18 mouse cellular contexts compared by ENCODE assay signal in the genomic region with DNA sequence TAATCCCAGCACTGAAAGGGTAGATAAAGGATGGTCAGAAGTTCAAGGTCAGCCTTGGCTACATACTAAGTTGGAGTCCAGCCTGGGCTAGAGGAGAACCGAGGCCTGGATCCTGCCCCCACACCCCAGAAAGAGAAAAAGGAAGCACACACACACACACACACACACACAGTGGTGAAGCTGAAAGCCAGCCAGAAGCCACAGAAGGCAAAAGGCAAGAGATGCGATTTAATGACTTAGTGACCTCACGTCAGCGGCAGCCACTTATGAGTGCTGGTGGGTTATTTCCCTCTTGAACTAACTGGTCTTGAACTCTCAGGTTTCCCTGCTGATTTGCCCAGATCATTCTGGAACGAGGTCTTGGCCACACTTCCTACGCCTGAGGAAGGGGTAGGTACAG.
"Had no signal": no experiment of that assay in that cellular context is flagged by ENCODE, and none has a peak within 500 bp of the region (broad histone marks: within the 10 kb centered on the region; RNA-seq: fewer than 3 reads in every experiment).

No protein-coding gene starts in this region.

- ATAC-seq: inflammation-experienced regulatory T-cells, adult 6 months; intestine, postnatal 0 days had no signal

- H3K4me3 ChIP-seq: limb, embryonic 13.5 days; midbrain, embryonic 12.5 days; myocyte; neural tube, embryonic 15.5 days; stomach, embryonic 15.5 days had no signal

- DNase-seq: kidney, adult 8-10 months; kidney, postnatal 25 days; layer of hippocampus, postnatal 36 days; lung, adult 2 months; lung, postnatal 14 days; right cerebral cortex, adult 18-20 months; right cerebral cortex, postnatal 25 days; spleen, adult 18-20 months; thymus, adult 2 months; thymus, postnatal 25 days had no signal

- H3K36me3 ChIP-seq: limb, embryonic 13.5 days; midbrain, embryonic 12.5 days; neural tube, embryonic 15.5 days; stomach, embryonic 15.5 days had no signal

- H3K4me2 ChIP-seq: limb, embryonic 13.5 days; midbrain, embryonic 12.5 days; neural tube, embryonic 15.5 days; stomach, embryonic 15.5 days had no signal

- H3K27ac ChIP-seq: limb, embryonic 13.5 days; liver, embryonic 14.5 days; midbrain, embryonic 12.5 days; neural tube, embryonic 15.5 days; stomach, embryonic 15.5 days had no signal

- H3K9me3 ChIP-seq: limb, embryonic 13.5 days; midbrain, embryonic 12.5 days; neural tube, embryonic 15.5 days; stomach, embryonic 15.5 days had no signal

- H3K9ac ChIP-seq: liver, embryonic 14.5 days; midbrain, embryonic 12.5 days; neural tube, embryonic 15.5 days; stomach, embryonic 15.5 days had no signal
